Mouse (Mus musculus) small intestine, adult 2 months (tissue): Measurements from ENCODE around the gene Tspan9.

ENCODE experiments used
- CTCF ChIP-seq: fragments of 200-500 bp; IDR thresholded peaks from 2 replicates; pipeline ENCODE4 v1.5.1; 2012; ENCODE audit warnings: low read depth, mild to moderate bottlenecking, control low read depth, inconsistent platforms, low read length, moderate library complexity, mixed read lengths; ENCODE audit not compliant: insufficient replicate concordance, insufficient read length; ENCODE audit errors: extremely low read depth
- POLR2A ChIP-seq: fragments of 200-500 bp; IDR thresholded peaks from 2 replicates; pipeline ENCODE4 v1.6.1; 2012; ENCODE audit warnings: low read depth, mild to moderate bottlenecking, control low read depth, inconsistent platforms, low read length, moderate library complexity

GRCm38 (mm10) chr6:128015304-128015703 is 128.1 kb downstream of the Tspan9 start:
- TF ChIP-seq POLR2A (no peak), CTCF (no peak)
